Mouse (Mus musculus): ENCODE results near the gene Inafm1. TPM values are rescaled to one million over a fixed set of nuclear protein-coding genes. Genes with fewer than 3 reads are reported as not detected.

Gene Inafm1
- polyA plus RNA-seq, 1 experiment from 2014 or later = 20.1 TPM

DNA sequence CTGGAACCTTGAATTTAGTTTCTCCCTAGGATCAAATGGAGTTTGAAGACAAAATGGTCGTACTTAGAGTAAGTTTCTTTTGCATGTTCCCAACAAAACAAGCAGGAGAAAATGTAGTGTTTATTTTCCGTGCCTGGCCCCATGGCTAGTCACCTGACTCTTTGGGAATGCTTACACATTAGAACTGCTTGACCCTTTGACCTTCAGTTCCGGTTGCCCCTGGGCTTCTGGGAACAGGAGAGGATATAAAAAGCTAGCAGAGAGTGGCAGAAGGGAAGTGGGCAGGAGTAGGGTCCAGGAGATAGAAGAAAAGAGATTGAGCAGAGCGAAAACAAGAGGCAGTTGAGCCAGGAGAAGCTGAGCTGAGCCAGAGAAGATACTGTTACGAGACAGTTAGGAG, 43.5 kb downstream of the Inafm1 start:
- Histone ChIP-seq H3K36me3 (ENCODE audit: insufficient read depth, low read length) (no peaks in the 10 kb centered on the region), H3K4me2 (replicated peaks; ENCODE audit: low read depth, low read length) (no peak overlapping the region), H3K9ac (replicated peaks; ENCODE audit: low read depth) (no peak overlapping the region), H3K27me3 (replicated peaks; ENCODE audit: insufficient read depth, low read length) (no peaks in the 10 kb centered on the region), H3K4me1 (ENCODE audit: insufficient read depth, low read depth, low read length) (no peaks in the 10 kb centered on the region), H3K27ac (ENCODE audit: low read length) (no peak overlapping the region), H3K9me3 (ENCODE audit: low read length) (no peaks in the 10 kb centered on the region), H3K4me3 (ENCODE audit: low read depth, low read length) (no peak overlapping the region)
- DNase-seq (ENCODE audit: low spot score) (peak; percentile 14), ATAC-seq (0 out of 2 replicates have a peak, but pooled peaks have one; percentile 23)
- TF ChIP-seq CTCF (IDR thresholded peaks at IDR 0.05) = no peak
- TF ChIP-seq EP300 (IDR thresholded peaks at IDR 0.05) = 0 out of 2 replicates have a peak, but pooled peaks have one; percentile 27
- WGBS = 26% methylated on average over 5 of the region's 5 CpGs

Other genes with a start within 250 kb of the Inafm1 start
- gene Bicra, start 225.7 kb downstream of the Inafm1 start, polyA plus RNA-seq (2015; fragmentation: Nextera tagmentation; extraction: Ambion mirVana) = 2.3 and 3.1 TPM in 2 replicates
- gene Zfp541, start 211.8 kb downstream of the Inafm1 start, polyA plus RNA-seq (2015; fragmentation: Nextera tagmentation; extraction: Ambion mirVana) = not detected in 2 replicates
- gene Napa, start 175.2 kb downstream of the Inafm1 start, polyA plus RNA-seq (2015; fragmentation: Nextera tagmentation; extraction: Ambion mirVana) = 154 TPM in 2 replicates
- 14.2 and 15.0 TPM in 2 replicates for gene Kptn, start 153.7 kb downstream of the Inafm1 start, polyA plus RNA-seq (2015; fragmentation: Nextera tagmentation; extraction: Ambion mirVana)
- 0.04 and 0.05 TPM in 2 replicates for gene Slc8a2, start 143.8 kb downstream of the Inafm1 start, polyA plus RNA-seq (2015; fragmentation: Nextera tagmentation; extraction: Ambion mirVana)
- gene Meis3, start 98.5 kb downstream of the Inafm1 start, polyA plus RNA-seq (2015; fragmentation: Nextera tagmentation; extraction: Ambion mirVana) = 12.3 and 12.7 TPM in 2 replicates
- 7.8 and 8.5 TPM in 2 replicates for gene Dhx34, start 51.6 kb downstream of the Inafm1 start, polyA plus RNA-seq (2015; fragmentation: Nextera tagmentation; extraction: Ambion mirVana)
- gene C5ar2, start 29.5 kb downstream of the Inafm1 start, polyA plus RNA-seq (2015; fragmentation: Nextera tagmentation; extraction: Ambion mirVana) = 0.94 and 1.1 TPM in 2 replicates
- gene C5ar1, start 14.1 kb downstream of the Inafm1 start, polyA plus RNA-seq (2015; fragmentation: Nextera tagmentation; extraction: Ambion mirVana) = 11.8 and 13.3 TPM in 2 replicates
- gene Ccdc9, start 13.2 kb upstream of the Inafm1 start, polyA plus RNA-seq (2015; fragmentation: Nextera tagmentation; extraction: Ambion mirVana) = 15.9 and 18.3 TPM in 2 replicates
- 30.0 and 31.1 TPM in 2 replicates for gene Bbc3, start 34.8 kb upstream of the Inafm1 start, polyA plus RNA-seq (2015; fragmentation: Nextera tagmentation; extraction: Ambion mirVana)
- gene Sae1, start 114.2 kb upstream of the Inafm1 start, polyA plus RNA-seq (2015; fragmentation: Nextera tagmentation; extraction: Ambion mirVana) = 84.8 and 92.3 TPM in 2 replicates
- gene Zc3h4, start 127.3 kb upstream of the Inafm1 start, polyA plus RNA-seq (2015; fragmentation: Nextera tagmentation; extraction: Ambion mirVana) = 7.9 and 8.2 TPM in 2 replicates
- 81.0 and 87.9 TPM in 2 replicates for gene Tmem160, start 179.2 kb upstream of the Inafm1 start, polyA plus RNA-seq (2015; fragmentation: Nextera tagmentation; extraction: Ambion mirVana)
- 0.17 and 0.18 TPM in 2 replicates for gene Npas1, start 204.1 kb upstream of the Inafm1 start, polyA plus RNA-seq (2015; fragmentation: Nextera tagmentation; extraction: Ambion mirVana)